Mouse (Mus musculus) thymus, adult 2 months (tissue): Measurements from ENCODE around the gene Lmo2.

ENCODE experiments used
- CTCF ChIP-seq: fragments of 200-500 bp; IDR thresholded peaks from 2 replicates; pipeline ENCODE4 v1.5.1; 2012; ENCODE audit warnings: mild to moderate bottlenecking, control low read depth, low read length, moderate library complexity, borderline replicate concordance; ENCODE audit not compliant: control insufficient read depth, poor library complexity, insufficient read depth; ENCODE audit errors: extremely low read depth
- POLR2A ChIP-seq: fragments of 200-500 bp; IDR thresholded peaks from 2 replicates; pipeline ENCODE4 v1.6.1; 2012; ENCODE audit warnings: mild to moderate bottlenecking, low read length, control low read depth, moderate library complexity; ENCODE audit not compliant: control insufficient read depth, poor library complexity, insufficient read depth; ENCODE audit errors: extremely low read depth

DNA sequence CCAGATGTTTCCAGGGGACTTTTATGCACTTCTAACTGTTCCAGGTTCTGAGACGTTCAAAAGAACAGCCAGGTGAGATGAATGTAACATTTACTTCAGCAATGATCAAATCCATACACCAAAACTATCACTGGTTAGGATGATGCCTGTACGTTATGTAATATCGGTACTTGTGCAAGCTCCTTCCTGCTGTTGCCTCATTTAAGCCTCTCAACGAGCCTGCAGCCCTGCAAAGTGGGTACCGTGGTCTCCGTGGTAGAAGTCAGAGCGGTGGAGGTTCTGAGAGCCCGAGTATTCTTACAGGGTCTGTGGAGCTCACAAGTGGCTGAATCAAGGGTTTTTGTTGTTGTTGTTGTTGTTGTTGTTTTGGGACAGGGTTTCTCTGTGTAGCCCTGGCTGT is 10.9 kb upstream of the Lmo2 start:
- TF ChIP-seq CTCF, result no peak
- no peak for TF ChIP-seq POLR2A
